Mouse (Mus musculus) hematopoietic multipotent progenitor cell, adult 10-12 weeks (in vitro differentiated cells): ENCODE measurements around the gene Rd3l. TPM values are rescaled to one million over a fixed set of nuclear protein-coding genes. Genes with fewer than 3 reads are reported as not detected.

Experiments
- polyA plus RNA-seq: library from polyadenylated mRNA; stranded (reverse); fragments of >175 nt; gene quantifications from 2 replicates; pipeline ENCODE4 v1.2.3, GENCODE M21; 2012; ENCODE audit warnings: low replicate concordance

Gene Rd3l
- not detected in 2 replicates for polyA plus RNA-seq

GRCm38 (mm10) chr12:111980887-111981367, at the start of gene Rd3l:
TSS of gene Rd3l (minus strand) at chr12:111981317.

GRCm38 (mm10) chr12:111971231-111971686, 9.9 kb downstream of the Rd3l start, which contains the start of gene Tdrd9:
TSS of gene Tdrd9 (plus strand) at chr12:111971559.

GRCm38 (mm10) chr12:111966683-111967173, 14.4 kb downstream of the Rd3l start, which contains the start of gene Atp5mpl:
TSS of gene Atp5mpl (minus strand) at chr12:111966977.

Other genes starting within 250 kb of the Rd3l start
- 74.5 and 84.9 TPM in 2 replicates for gene Klc1, start 222.5 kb downstream of the Rd3l start, polyA plus RNA-seq
- gene Xrcc3, start 167.4 kb downstream of the Rd3l start, polyA plus RNA-seq, result 2.9 and 3.6 TPM in 2 replicates
- 4.7 and 5.4 TPM in 2 replicates for gene Zfyve21, start 167.1 kb downstream of the Rd3l start, polyA plus RNA-seq
- 19.9 and 26.9 TPM in 2 replicates for gene Ppp1r13b, start 73.2 kb downstream of the Rd3l start, polyA plus RNA-seq
- 15.0 and 15.9 TPM in 2 replicates for gene Atp5mpl, start 14.3 kb downstream of the Rd3l start, polyA plus RNA-seq
- 0.07 and 0.11 TPM in 2 replicates for gene Tdrd9, start 9.8 kb downstream of the Rd3l start, polyA plus RNA-seq
- gene Aspg, start 125.4 kb upstream of the Rd3l start, polyA plus RNA-seq, result not detected in 2 replicates
- 1.5 and 1.7 TPM in 2 replicates for gene Kif26a, start 164.9 kb upstream of the Rd3l start, polyA plus RNA-seq